Mouse (Mus musculus): ENCODE results near the gene Vcan. TPM values are rescaled to one million over a fixed set of nuclear protein-coding genes. Genes with fewer than 3 reads are reported as not detected.

The Vcan gene
- total RNA-seq, 2 experiments from 2014 or later: 15.7 to 16.8 TPM

- no peak for TF ChIP-seq CTCF (conservative IDR thresholded peaks at IDR 0.05)
- Histone ChIP-seq H3K27ac (no peak overlapping the region), H3K4me3 (peak overlapping the region; percentile 66)
- DNase-seq (ENCODE audit: low spot score in 2 of 2): no peak
Observed at GRCm38 (mm10) chr13:89742686-89743200, 434 bp upstream of the Vcan start.

DNA sequence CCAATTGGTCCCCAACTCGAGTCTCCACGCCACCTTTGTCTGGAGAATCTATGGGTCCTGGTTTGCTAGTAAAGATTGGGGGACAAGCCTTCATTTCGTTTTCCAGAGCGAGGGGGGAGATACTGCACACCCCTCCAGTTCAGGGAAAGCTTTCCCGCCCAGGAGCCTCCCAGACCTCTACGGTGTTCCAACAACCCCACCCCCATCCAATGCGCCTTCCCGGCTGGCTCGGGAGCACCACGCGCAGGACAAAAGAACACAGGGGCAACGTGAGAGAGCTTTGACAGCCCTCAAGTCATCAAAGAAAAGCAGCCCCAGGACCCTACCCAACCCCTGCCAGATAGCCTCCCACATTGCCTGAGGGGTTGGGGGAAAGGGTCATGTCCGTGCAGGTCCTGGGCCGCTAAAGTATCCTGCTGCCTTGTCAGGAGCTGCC lies 1.2 kb downstream of the Vcan start:
- Histone ChIP-seq H3K4me3 (peak overlapping the region; percentile 66), H3K27ac (peak overlapping the region; percentile 69; the same call in 1 of the 2 replicates)
- TF ChIP-seq CTCF (conservative IDR thresholded peaks at IDR 0.05): no peak
- peak in 1 of 2 experiments; percentile 23 for DNase-seq (ENCODE audit: low spot score in 2 of 2)

DNA sequence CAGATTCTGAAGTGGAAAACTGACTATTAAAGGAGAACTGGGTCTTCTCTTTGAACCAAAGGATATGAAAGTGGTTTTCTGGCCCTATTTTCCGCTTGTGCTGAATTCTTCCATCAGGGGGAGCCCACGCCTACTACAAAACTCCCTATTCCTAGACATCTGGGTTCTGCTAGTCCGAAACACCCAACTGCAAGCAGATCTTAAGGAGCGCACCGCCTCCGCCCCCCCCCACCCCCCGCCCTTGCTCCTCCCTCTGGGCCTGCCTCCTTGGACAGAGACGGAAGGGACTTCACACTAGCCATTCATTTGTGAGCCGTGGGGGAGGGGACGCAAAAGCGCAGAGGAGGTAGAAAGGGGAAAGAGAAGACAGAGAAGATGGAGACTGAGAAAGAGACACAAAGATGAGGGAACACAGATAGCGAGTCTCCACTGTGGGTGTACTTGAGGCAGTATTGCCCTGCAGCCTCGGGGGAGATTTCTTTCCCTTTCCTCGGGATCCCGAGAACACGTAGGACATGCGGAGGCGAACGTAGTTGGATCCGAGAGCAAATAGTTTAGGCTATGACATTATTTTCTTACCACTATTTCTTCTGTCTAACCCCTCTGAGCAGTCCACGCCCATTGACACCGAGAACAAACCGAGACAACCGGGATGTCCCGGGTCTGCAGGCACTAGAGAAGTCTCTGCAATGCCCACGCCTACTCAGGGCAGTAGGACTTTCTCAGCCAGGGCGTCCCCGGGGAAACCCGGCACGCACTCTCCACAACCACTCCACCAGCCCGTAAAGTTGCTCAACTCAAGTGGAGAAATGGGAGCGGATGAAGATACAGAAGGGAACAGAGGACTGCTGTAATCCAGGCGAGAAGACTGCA lies 1.8 kb downstream of the Vcan start:
- peak; percentile 62 to 69 for DNase-seq (ENCODE audit: low spot score in 2 of 2)
- Histone ChIP-seq H3K4me3 (peak overlapping the region; percentile 66), H3K27ac (peak overlapping the region; percentile 77)
- TF ChIP-seq CTCF (conservative IDR thresholded peaks at IDR 0.05): peak; percentile 81

DNA sequence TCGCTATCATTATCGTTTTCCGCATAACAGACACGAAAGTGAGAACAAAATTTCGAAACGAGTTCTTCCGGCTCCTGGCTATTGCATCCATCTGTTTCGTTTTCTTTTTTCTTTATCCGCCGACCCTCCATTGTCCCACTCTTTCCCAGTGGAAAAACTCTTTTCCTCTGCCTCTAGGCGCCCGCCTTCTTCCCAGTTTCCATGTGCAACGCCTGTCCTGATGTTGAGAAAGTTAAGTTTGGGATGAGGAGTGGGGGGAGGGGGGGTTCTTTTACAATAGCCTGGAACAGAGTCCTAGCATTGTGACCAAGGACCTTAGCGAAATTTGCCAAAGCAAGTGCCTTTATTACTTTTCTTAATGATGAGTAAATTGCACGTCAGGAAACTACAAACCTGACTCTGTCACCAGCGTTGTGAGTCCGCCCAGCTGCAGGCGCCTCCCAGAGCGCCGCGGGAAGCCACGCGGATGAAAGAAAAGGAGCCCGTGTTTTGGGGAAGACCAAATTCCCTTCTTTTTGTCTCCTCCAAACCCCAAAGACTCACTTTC lies 2.5 kb downstream of the Vcan start:
- Histone ChIP-seq H3K4me3 (peak overlapping the region; percentile 66), H3K27ac (peak overlapping the region; percentile 77)
- TF ChIP-seq CTCF (conservative IDR thresholded peaks at IDR 0.05): no peak
- DNase-seq (ENCODE audit: low spot score in 2 of 2): no peak

DNA sequence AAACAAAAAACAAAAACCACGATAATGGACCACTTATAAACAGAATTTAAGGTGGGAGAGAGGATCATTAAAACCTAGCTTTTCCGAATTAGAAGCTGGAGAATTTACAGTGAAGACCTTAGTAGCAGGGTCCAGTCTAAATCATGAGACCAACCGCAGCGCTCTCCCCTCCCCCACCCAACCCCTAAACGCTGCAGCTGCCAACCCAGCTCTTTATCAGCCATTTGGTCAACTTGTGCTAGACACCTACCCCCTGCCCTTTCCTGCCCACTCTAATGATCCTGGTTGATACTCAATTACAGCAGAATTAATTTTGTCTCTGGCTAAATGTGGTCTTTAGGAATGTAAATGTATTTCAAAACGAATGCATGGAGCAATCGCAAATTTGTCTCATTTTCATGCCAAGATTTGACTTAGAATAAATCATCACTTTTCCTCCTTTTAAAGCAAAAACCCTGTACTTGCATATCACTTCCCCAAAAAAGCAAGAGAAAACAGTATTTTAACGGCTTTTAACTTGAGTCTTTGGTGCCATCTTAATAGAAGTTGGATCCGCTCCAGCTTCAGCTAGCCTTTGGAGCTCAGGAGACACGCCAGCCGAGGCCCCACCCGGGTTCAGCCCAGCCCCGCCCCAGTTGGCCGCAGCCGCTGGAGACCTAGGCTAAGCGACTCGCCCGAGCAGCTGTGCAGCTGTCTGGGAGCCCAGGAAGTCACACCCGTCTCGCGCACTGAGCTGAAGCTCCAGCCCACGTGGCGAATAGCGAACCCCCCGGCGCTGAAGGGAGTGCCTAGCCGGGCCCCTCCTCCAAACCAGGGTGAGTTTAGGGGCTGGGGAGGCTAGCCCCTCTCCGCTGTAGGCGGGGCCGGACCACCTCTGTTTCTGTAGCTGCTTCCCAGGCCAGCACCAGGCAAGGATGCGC lies 3.3 kb downstream of the Vcan start:
- peak overlapping the region; percentile 77 for H3K27ac ChIP-seq
- no peak for TF ChIP-seq CTCF (conservative IDR thresholded peaks at IDR 0.05)
- DNase-seq (ENCODE audit: low spot score in 2 of 2): peak; percentile 14 to 43

DNA sequence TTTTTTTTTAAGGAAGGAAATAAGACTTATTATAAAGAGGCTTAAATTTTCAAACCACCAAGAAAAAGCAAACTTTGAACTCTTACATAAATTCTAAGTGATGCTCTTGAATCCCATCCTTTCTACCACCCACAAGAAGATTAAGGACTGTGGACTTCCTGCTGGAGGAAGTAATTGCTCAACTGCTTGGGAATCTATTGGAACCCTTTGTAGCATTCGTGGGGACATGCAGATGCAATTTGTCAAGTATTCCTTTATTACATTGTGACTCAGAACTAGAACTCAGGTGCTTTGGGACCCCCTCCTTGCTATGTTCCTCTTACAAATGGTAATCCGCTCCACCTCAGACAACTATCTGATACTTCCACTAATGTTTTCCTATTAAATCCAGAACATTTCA lies 4.0 kb downstream of the Vcan start:
- no peak for DNase-seq (ENCODE audit: low spot score in 2 of 2)
- H3K4me3 ChIP-seq: no peak overlapping the region; the same call in 1 of the 2 replicates
- TF ChIP-seq CTCF (conservative IDR thresholded peaks at IDR 0.05): no peak
- no peak overlapping the region; the same call in 1 of the 2 replicates for H3K27ac ChIP-seq

More for the DNA sequence above, 3.3 kb downstream of the Vcan start:
- H3K4me3 ChIP-seq: peak overlapping the region; percentile 66

DNA sequence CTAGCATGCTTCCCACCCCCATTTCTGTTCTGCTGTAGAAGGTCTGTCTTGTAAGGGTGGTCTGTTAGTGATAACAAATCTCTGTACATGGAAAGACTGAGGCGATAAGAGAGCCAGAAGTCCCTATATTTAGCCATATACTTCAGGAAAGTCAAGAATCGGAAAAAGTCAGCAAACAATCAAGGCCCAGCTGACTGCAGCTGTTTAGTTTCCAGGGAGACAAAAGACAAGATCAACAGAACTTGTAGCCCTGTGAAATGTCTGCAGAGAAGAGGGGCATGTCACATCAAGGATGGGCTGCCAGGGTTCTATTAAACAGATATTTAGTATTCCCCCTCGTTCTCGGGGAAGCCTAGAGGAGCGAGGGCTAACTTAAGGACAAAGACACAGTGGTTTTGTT lies 7.2 kb downstream of the Vcan start:
- Histone ChIP-seq H3K27ac (no peak overlapping the region), H3K4me3 (no peak overlapping the region)
- no peak for DNase-seq (ENCODE audit: low spot score in 2 of 2)
- TF ChIP-seq CTCF (conservative IDR thresholded peaks at IDR 0.05): no peak

- no peak overlapping the region for H3K4me3 ChIP-seq
- no peak for TF ChIP-seq CTCF (conservative IDR thresholded peaks at IDR 0.05)
- no peak overlapping the region for H3K27ac ChIP-seq
- no peak for DNase-seq (ENCODE audit: low spot score in 2 of 2)
Observed at GRCm38 (mm10) chr13:89726492-89726891, 15.8 kb downstream of the Vcan start.

GRCm38 (mm10) chr13:89720497-89720896 lies 21.8 kb downstream of the Vcan start:
- no peak overlapping the region for H3K27ac ChIP-seq
- DNase-seq (ENCODE audit: low spot score in 2 of 2): no peak
- peak; percentile 56 for TF ChIP-seq CTCF (conservative IDR thresholded peaks at IDR 0.05)
- no peak overlapping the region for H3K4me3 ChIP-seq

DNA sequence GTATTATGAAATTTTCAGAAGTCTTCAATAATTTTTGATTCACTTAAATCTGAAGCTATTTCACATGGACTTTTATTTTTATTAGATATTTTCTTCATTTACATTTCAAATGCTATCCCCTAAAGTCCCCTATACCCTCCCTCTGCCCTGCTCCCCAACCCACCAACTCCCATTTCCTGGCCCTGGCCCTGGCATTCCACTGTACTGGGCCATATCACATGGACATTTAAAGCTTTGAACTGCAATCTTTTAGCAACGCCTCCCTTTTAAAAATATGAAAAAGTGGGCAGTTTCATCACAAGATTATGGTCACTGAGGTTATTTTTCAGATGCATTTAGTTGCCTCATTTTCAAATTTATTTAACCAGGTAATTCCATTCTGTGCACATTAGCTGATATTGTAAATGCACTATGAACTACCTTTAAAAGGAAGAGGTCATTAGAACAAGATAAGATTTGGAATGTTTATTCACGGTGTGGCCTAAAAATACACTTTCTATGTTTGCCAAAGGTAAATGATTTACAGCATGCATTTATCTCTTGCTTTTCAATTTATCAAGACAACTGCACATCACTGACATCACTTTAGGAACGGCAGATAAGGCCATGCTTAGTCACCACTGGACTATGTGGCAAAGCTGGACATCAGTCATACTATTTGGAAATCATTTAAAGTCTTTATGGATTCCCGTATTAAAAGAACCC lies 32.7 kb downstream of the Vcan start:
- no peak for TF ChIP-seq CTCF (conservative IDR thresholded peaks at IDR 0.05)
- no peak overlapping the region for H3K27ac ChIP-seq
- no peak for DNase-seq (ENCODE audit: low spot score in 2 of 2)
- no peak overlapping the region for H3K4me3 ChIP-seq

GRCm38 (mm10) chr13:89708151-89708927 lies 34.0 kb downstream of the Vcan start:
- Histone ChIP-seq H3K4me3 (no peak overlapping the region), H3K27ac (no peak overlapping the region)
- no peak for TF ChIP-seq CTCF (conservative IDR thresholded peaks at IDR 0.05)
- DNase-seq (ENCODE audit: low spot score in 2 of 2): no peak

All from layer of hippocampus, adult 2 months (tissue).